Mouse (Mus musculus) 416B (cell line): ENCODE measurements around the gene Sh3d19.

Experiments used
- DNase-seq: peaks from one replicate; pipeline ENCODE4 v3.0.0; 2011; ENCODE audit warnings: low read depth

Sh3d19 gene

GRCm38 (mm10) chr3:85970742-85971598 lies at the start of gene Sh3d19:
TSS of gene Sh3d19 (plus strand) at chr3:85971109.
- no peak for DNase-seq

DNA sequence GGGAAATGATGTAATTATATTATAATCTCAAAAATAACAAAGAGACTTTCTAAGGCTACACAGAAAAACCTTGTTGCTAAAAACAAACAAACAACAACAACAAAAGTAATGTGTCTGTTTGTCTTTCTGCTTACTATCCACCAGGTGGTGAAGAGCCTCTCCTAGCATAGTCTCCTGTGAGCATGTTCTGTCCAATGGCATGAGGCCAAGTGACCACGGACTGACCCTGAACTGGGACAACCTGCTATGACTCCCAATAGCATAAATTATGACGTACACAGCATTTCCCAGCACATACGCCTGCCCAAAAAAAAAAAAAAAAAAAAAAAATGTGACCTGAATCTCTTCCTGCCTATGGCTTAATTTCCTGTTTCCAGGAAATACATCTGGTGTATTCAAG lies 48.6 kb upstream of the Sh3d19 start:
- peak; percentile 25 for DNase-seq

DNA sequence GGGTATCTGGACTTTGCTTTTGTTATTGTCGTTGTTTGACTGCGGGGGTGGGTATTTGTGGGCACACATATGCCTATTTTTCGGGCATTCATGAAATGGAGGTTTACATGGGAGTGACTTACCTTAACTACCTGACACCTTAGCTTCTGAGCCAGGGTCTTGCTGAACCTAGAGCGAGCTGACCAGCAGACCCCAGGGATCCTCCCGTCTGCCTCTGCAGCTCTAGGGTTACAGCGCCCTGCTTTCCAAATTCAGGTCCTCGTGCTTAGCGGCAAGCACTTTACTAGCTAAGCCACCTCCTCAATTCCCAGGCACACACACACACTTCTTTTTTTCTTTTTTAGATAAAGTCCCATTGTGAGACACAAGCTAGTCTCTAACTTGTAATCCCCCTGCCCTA lies 47.6 kb upstream of the Sh3d19 start:
- no peak for DNase-seq

GRCm38 (mm10) chr3:85923954-85924945 lies 46.7 kb upstream of the Sh3d19 start:
- DNase-seq: peak; percentile 60

DNA sequence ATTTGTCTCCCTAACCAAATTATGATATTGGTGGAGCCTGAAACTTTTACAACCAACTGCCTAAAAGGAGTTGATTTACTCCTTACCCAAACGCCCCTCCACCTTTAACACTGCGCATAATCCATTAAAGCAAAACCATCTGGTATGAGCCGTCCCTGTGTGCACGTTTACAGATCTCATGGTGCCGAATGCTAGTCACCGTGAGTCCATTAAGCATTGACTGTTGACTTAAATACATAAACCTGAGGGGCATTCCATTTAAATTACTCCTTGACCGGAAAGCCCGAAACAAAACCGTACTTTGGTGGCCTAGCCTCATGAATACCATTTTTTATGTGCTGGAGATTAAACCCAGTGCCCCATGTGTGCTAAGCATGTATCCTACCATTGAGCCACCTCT lies 43.6 kb upstream of the Sh3d19 start:
- DNase-seq: no peak

DNA sequence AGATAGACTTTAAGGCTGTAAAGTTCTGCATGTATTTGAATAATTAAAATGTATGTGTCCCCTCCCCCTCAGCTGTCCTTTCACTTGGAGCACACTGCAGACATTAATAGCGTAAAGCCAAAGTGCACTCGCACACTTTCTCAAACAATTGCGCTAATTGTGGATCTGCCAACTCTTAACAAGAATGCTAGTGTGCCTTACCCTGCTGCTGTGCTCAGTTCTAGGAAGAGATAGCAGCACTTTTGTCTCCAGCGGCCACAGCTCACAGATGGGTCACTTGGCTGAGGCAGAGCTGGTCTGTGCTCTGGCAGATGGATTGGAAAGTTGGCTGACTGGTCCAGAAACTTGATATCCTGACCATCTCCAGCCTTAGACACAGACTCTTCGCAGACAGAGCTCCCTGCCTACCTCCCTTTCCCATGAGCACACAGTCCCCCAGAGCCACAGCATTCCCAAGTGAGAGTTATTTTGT lies 42.7 kb upstream of the Sh3d19 start:
- DNase-seq: no peak

DNA sequence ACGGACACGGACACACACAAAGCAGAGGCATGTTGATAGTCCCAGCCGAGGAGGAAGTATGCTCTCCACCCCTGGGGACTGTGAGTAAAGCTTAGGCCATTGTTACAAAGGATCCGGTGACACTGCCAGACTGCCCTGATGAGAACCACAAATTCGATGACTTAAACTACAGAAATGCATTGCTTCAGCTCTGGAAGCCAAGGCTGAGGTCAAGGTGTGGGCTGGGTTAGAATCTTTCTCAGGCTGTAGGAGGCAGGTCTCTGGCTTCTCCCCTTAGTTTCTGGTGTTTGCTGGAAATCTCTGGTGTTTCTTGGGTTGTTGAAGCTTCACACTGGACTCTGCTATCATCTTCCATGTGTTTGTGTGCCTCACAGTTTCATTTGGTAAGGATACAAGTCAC lies 41.2 kb upstream of the Sh3d19 start:
- DNase-seq: no peak

- no peak for DNase-seq
Observed at GRCm38 (mm10) chr3:85930671-85931255, 40.1 kb upstream of the Sh3d19 start.

GRCm38 (mm10) chr3:85931859-85932258 lies 39.0 kb upstream of the Sh3d19 start:
- no peak for DNase-seq

DNA sequence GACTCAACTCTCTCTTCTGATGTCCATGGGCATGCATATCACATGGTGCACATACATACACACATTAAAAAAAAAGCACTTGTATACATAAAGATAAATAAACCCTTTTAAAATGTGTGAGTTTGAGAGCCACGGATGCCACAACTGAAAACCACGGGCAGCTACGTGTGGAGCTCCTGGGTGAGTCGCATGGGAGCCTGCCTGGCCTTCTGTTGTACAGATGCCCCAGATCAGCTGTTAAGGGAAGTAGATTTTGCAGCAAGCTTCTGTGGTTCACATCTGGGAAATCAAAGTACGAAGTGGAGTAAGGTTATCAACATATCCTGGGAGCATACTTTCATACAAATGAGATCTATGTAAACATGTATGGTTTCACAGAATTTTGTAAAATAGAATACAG lies 37.3 kb upstream of the Sh3d19 start:
- no peak for DNase-seq

GRCm38 (mm10) chr3:85950914-85951313 lies 20.0 kb upstream of the Sh3d19 start:
- no peak for DNase-seq

DNA sequence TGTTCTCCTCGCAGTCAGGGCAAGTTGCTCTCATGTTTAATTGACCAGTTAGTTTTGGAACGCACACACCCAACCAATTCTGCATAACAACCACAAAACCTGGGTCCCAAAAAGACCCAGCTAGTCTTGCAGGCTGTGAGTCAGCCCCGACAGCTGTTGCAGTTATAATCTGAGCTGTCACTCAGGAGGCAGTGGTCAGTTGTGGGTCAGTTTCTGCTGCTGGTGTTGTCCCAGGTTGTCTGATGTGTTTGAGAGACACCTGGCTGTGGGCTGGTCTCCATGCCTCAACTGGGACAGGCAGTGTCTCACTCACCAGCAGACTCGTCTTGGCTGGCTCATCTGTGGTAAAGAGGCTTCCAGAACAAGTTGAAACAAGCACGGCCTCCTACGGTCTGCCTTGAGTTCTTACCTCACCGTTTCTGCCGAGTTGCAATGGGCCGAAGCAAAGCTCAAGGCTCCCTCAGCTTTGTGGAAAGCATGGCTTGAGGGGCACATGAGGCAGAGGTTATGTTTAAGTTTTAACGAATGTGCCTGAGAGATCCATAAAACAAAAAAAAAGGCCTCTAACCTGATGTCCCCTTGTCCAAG lies 18.1 kb upstream of the Sh3d19 start:
- DNase-seq: peak; percentile 4

DNA sequence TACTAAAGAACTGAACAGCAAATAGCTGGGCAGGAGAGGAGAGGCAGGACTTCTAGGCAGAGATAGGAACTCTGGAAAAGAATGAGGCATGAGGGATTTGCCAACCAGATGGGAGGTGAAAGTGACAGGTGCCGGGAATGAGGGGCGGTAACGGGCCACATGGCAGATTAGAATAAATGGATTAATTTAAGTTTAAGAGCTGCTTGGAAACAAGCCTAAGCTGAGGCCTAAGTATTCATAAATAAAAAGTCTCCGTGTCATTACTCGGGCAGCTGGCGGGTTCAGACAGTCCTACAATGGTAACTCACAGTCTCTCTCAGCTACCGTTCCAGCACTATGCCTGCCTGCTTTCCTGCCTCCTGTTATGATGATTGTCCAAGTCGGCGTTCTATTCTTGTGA lies 15.6 kb upstream of the Sh3d19 start:
- no peak for DNase-seq

DNA sequence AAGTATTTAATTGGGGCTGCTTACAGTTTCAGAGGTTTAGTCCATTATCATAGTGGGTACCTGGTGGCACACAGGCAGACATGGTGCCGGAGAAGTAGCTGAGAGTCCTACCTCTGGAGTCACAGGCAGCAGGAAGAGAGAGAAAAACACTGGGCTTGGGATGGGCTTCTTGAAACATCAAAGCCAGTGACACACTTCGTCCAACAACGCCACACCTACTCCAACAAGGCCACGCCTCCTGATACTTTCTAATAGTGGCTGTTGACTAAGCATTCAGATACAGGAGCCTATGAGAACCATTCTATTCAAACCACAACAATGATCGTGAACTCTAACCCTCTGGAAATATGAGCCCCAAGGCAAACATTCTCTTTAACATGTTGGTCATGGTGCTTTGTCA lies 15.2 kb upstream of the Sh3d19 start:
- no peak for DNase-seq

GRCm38 (mm10) chr3:85959669-85960068 lies 11.2 kb upstream of the Sh3d19 start:
- no peak for DNase-seq

DNA sequence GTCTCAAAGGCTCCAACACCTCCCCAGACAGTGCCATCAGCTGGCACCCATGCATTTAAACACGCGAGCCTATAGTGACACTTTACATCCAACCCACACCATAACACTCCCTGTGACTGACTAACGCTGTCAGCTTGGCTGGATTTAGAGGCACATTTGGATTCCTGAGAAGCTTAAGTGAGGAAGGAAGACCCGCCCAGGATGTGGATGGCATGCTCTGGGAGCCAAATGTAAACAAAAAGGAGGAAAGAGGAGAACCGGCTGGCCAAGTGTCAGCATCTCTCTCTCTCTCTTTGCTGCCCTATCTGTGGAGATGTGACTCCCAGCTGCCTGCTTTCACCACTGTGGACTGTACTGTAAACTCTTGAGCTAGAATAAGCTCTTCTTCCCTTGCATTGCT lies 9.8 kb upstream of the Sh3d19 start:
- no peak for DNase-seq

- no peak for DNase-seq
Observed at GRCm38 (mm10) chr3:85965479-85965878, 5.4 kb upstream of the Sh3d19 start.

GRCm38 (mm10) chr3:85969040-85969439 lies 1.9 kb upstream of the Sh3d19 start:
- no peak for DNase-seq

- no peak for DNase-seq
Observed at GRCm38 (mm10) chr3:85971599-85971975, 678 bp downstream of the Sh3d19 start.

DNA sequence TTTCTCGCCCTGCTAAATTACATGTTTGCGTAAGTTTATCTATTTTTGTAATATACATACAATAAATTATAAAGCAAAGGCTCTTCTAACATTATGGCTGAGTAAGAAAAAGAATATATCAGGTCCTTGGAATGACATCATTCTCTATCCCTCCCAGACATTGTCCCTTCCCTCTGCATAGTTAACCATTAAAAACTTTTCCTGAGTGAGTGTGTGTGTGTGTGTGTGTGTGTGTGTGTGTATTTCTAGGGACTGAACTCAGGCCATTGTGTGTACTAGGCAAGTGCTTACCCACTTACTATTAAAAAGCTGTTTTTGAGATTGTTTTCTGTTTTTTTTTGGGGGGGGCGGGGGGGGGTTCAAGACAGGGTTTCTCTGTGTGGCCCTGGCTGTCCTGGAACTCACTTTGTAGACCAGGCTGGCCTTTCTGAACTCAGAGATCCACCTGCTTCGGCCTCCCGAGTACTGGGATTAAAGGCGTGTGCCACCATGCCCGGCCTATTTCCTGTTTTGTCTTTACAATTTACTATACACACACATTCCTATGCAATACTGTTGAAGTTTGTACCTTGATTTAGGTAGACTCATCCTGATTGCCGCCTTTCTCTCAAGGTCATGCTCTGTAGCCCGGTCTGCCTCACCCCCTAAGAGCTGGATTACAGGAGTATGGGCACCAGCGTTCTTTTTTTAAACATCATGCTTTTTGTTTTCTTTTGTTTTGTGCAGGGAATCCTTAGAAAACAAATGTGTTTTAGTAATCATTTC lies 2.6 kb downstream of the Sh3d19 start:
- no peak for DNase-seq

DNA sequence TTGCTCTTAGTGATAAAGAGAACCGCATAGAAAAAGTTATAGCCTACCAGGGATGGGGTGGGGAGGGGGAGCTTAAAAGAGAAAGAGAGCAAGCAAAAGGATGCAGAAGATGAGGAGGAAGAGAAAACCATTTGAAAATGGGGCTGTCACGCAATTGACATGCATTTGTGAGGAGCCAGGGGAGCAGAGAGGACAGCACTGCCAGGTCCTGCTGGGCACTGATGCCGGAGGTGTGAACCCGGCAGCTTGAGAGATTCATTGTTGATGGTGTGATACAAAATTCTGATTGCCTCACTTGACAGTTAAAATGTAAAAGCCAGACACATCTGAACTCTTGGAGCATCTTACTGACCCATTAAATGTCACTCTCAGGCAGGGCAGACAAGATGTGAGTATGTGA lies 3.5 kb downstream of the Sh3d19 start:
- no peak for DNase-seq
